Mouse (Mus musculus): ENCODE data around the gene Asb8.

The Asb8 gene

DNA sequence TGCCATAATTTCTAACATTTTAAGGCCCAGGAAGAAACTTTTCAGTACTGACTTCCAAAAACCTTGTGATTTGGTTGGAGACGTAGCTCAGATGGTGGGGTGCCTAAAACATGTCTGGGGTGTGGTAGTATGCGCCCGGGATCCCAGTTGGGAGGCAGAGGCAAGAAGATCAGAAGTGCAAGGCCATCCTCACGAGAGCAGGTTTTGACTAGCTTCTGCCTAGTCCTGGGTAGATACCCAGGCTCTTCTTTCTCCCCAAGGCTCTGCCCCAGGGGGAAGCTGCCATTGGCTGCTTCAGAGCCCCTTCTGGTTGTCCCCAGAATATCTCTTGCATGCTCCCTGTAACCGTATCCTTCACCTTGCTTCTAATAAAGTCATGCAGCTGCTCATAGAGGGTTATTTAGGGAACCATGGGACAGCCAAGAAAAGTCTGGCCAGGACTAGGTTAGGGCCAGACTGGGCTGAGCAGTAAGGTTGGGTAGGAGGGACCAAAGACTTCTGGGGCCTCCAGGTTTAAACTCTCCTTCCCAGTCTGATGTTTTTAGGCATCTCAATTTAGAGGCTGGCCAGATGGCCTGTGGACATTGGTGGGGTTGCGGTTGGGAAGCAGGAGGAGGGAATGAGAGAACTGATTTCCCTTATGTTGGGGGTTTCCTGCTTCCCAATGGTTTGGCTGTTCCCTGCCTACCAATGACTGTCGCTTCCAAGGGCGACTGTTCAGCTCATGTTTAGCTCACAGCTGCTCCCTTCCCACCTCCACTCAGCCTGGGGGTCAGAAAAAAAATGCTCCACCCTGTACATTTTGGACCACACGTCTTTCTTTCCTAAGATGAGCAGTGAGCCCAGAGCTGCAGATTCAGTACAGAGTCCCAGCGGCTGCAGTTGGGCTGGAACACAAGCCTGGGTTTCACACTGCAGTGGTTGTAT is 50.3 kb downstream of the Asb8 start:
- no peak for DNase-seq

- no peak for DNase-seq
Measured at GRCm38 (mm10) chr15:98114098-98114851, 51.1 kb downstream of the Asb8 start.

DNA sequence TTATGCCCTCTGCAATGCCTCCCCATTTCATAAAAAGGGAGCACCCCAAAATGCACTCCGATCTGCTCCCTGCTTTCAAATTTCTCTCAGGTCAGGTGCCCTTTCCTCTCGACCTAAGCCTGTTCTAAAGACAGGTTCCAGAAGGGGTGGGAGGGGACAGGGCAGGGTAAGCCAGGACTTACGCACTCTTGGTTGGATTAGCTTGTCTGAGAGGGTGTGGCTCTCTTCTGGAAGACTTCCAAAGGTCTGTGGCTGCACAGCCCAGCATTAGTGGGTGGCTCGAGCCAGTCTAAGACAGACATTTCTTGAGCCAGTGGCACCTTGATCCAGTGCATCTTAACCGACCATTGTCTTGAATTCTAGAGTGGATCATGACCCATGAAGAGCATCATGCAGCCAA is 53.6 kb downstream of the Asb8 start:
- DNase-seq, result no peak

- DNase-seq, result peak; percentile 81
Measured at GRCm38 (mm10) chr15:98108297-98109152, 56.9 kb downstream of the Asb8 start.

- DNase-seq, result no peak
Measured at GRCm38 (mm10) chr15:98107703-98108296, 57.6 kb downstream of the Asb8 start.

DNA sequence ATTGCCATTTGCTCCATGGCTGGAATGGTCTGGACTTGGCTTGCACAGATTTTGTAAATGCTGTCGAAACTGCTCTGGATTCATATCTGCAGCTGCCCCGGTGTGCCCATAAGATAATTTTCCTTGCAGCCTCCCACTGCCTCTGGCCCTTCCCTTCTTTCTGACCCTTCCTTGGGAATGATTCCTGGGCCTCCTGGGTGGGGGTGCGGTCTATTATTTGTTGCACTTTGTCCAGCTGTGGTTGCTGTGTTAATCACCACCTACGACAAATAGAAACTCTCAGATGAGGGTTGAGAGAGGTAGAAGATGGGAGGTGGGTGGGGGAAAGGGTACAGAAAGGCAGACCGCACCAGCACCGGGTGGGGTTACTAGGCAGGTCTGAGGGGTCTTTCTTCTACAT is 58.2 kb downstream of the Asb8 start:
- no peak for DNase-seq

DNA sequence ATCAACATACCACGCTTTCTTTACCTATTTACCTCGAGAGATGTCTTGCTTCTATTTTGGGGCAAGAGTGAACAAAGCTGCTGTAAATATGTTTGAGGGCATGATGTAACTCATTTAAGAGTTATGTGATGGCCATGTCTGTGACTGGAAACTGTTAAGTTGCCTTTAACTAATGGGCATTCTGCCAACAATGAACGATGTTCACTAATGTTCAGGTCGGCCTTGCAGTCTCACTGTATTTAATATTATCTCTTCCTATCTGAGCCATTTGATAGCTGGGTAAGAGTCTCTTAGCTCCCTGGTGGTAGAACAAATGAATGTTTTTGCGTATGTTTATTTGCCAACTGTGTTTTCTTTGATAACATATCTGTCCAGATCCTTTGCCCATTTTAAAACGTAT is 58.9 kb downstream of the Asb8 start:
- DNase-seq, result no peak

- DNase-seq, result no peak
Measured at GRCm38 (mm10) chr15:98102401-98102800, 63.0 kb downstream of the Asb8 start.

- no peak for DNase-seq
Measured at GRCm38 (mm10) chr15:98098519-98098918, 66.9 kb downstream of the Asb8 start.

- no peak for DNase-seq
Measured at GRCm38 (mm10) chr15:98096957-98097356, 68.5 kb downstream of the Asb8 start.

DNA sequence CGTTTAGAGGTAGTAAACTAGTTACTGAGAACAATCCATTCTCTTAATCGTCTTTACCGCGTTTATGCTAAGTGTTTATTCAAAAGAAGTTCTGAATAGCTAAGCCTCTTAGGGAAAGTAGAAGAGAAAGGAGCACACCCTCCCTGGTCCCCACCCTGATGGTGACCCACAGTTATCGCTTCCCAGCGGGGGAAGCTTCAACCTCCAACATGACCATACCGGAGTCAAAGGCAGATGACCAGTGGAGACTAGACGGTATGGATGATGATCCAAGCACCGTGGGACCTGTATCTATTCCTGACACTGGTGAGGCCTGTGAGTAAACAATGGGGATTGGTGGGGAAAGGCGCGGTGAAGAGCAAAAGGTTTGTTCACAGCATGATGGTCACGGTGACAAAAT is 70.5 kb downstream of the Asb8 start:
- DNase-seq, result no peak

GRCm38 (mm10) chr15:98093121-98094011 is 72.1 kb downstream of the Asb8 start, which contains the start of gene Senp1:
Gene Senp1, minus strand, starts transcription at chr15:98093744.
- DNase-seq, result peak; percentile 90

GRCm38 (mm10) chr15:98092372-98093120 is 72.9 kb downstream of the Asb8 start, which contains the start of gene Pfkm:
Gene Pfkm, plus strand, starts transcription at chr15:98092589.
- peak; percentile 26 for DNase-seq

GRCm38 (mm10) chr15:98091841-98092240 is 73.6 kb downstream of the Asb8 start:
- no peak for DNase-seq

DNA sequence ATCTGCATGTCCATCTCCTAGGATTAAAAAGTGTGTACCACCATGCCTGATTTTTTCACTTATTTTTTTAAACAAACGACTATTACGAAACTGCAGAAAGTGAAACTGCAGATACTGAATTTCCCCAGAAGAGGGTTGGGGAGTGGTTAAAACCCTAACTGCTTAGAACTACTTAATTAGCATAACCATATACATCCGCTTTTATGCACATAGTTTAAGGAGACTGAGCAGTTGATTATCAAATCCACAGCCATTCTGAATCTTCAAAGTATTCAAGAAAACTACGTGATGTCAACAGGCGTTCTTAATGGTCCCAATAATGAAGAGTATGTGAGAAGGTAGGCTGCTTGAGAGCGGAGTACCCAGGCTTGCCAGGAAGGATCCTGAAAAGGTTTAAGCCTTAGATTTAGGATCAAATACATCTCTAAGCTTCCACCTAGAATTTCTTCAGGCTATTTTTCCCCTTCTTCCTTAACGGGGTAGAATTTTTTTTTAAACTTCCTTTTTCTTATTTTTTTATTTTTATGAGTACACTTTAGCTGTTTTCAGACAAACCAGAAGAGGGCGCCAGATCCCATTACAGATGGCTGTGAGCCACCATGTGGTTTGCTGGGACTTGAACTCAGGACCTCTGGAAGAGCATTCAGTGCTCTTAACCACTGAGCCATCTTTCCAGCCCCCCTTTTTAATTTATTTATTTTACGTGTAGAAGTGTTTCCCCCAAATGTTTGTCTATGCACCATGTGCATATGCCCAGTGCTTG is 75.8 kb downstream of the Asb8 start:
- DNase-seq, result no peak

GRCm38 (mm10) chr15:98088889-98089288 is 76.5 kb downstream of the Asb8 start:
- no peak for DNase-seq

Data from right cerebral cortex, postnatal 14 days (tissue).